Comparison of ENCODE assay signal across 26 mouse cellular contexts in genomic region chr10:12731459-12731858, GRCm38 (mm10).
DNase-seq lines count a peak whose midpoint lies in the region; ATAC-seq and TF ChIP-seq lines count a peak whose summit lies in the region.
"Had no signal": no experiment of that assay in that cellular context is flagged by ENCODE, and none has a peak within 500 bp of the region (broad histone marks: within the 10 kb centered on the region; RNA-seq: fewer than 3 reads in every experiment).

No protein-coding gene starts in this region.

- no peak overlapping the region for H3K27ac ChIP-seq in cerebellum, adult 2 months (ENCODE audit: insufficient read depth, low read length)
- H3K27ac ChIP-seq in midbrain, postnatal 0 days (ENCODE audit: low read depth, low read length) = no peak overlapping the region
- H3K27ac ChIP-seq in midbrain, embryonic 10.5 days (replicated peaks) = no peak overlapping the region
- H3K27ac ChIP-seq in liver, postnatal 0 days (ENCODE audit: low read depth) = no peak overlapping the region
- H3K27ac ChIP-seq in liver, embryonic 12.5 days = no peak overlapping the region
- H3K27ac ChIP-seq: embryonic facial prominence, embryonic 10.5 days; embryonic facial prominence, embryonic 13.5 days; forebrain, embryonic 12.5 days; forebrain, embryonic 15.5 days; heart, embryonic 15.5 days; hindbrain, embryonic 10.5 days; hindbrain, embryonic 13.5 days; intestine, embryonic 15.5 days had no signal

- no peak overlapping the region for H3K4me2 ChIP-seq in midbrain, postnatal 0 days (ENCODE audit: low read depth, low read length, poor library complexity, severe bottlenecking)
- no peak overlapping the region for H3K4me2 ChIP-seq in liver, postnatal 0 days (ENCODE audit: low read depth, low read length)
- no peak overlapping the region for H3K4me2 ChIP-seq in liver, embryonic 12.5 days
- H3K4me2 ChIP-seq: embryonic facial prominence, embryonic 13.5 days; forebrain, embryonic 12.5 days; forebrain, embryonic 15.5 days; heart, embryonic 12.5 days; heart, embryonic 15.5 days; hindbrain, embryonic 13.5 days; intestine, embryonic 15.5 days had no signal

- no peaks in the 10 kb centered on the region for H3K9me3 ChIP-seq in midbrain, postnatal 0 days (ENCODE audit: low read length)
- H3K9me3 ChIP-seq in midbrain, embryonic 10.5 days (replicated peaks) = no peaks in the 10 kb centered on the region
- no peaks in the 10 kb centered on the region for H3K9me3 ChIP-seq in liver, postnatal 0 days (ENCODE audit: low read length)
- H3K9me3 ChIP-seq in liver, embryonic 12.5 days (replicated peaks) = no peaks in the 10 kb centered on the region
- H3K9me3 ChIP-seq: forebrain, embryonic 12.5 days; forebrain, embryonic 15.5 days; heart, embryonic 15.5 days; hindbrain, embryonic 13.5 days; intestine, embryonic 15.5 days had no signal

- no peak overlapping the region for H3K9ac ChIP-seq in midbrain, postnatal 0 days (replicated peaks; ENCODE audit: low read length, poor library complexity, severe bottlenecking)
- no peak overlapping the region for H3K9ac ChIP-seq in liver, postnatal 0 days (replicated peaks)
- H3K9ac ChIP-seq in liver, embryonic 12.5 days = no peak overlapping the region
- H3K9ac ChIP-seq: embryonic facial prominence, embryonic 13.5 days; forebrain, embryonic 12.5 days; forebrain, embryonic 15.5 days; heart, embryonic 12.5 days; heart, embryonic 15.5 days; hindbrain, embryonic 13.5 days; intestine, embryonic 15.5 days had no signal

- no peaks in the 10 kb centered on the region for H3K27me3 ChIP-seq in cerebellum, adult 2 months (ENCODE audit: control insufficient read depth, insufficient read depth, low read length)
- H3K27me3 ChIP-seq in midbrain, postnatal 0 days (ENCODE audit: insufficient read depth, low read length) = no peaks in the 10 kb centered on the region
- no peaks in the 10 kb centered on the region for H3K27me3 ChIP-seq in midbrain, embryonic 10.5 days (ENCODE audit: low read depth, poor library complexity, severe bottlenecking)
- H3K27me3 ChIP-seq in liver, postnatal 0 days (ENCODE audit: insufficient read depth, low read length) = no peaks in the 10 kb centered on the region
- H3K27me3 ChIP-seq in liver, embryonic 12.5 days (replicated peaks) = no peaks in the 10 kb centered on the region
- H3K27me3 ChIP-seq: embryonic facial prominence, embryonic 13.5 days; forebrain, embryonic 12.5 days; forebrain, embryonic 15.5 days; heart, embryonic 12.5 days; heart, embryonic 15.5 days; hindbrain, embryonic 13.5 days; intestine, embryonic 15.5 days had no signal

- 35% methylated on average over 5 of the region's 5 CpGs for WGBS in cerebellum, adult 2 months
- WGBS in midbrain, postnatal 0 days = 65% methylated on average over 5 of the region's 5 CpGs
- 78% methylated on average over 5 of the region's 5 CpGs for WGBS in midbrain, embryonic 10.5 days
- WGBS in liver, postnatal 0 days (ENCODE audit: insufficient replicate concordance) = 82% methylated on average over 5 of the region's 5 CpGs
- 72% methylated on average over 5 of the region's 5 CpGs for WGBS in liver, embryonic 12.5 days (ENCODE audit: insufficient replicate concordance)

- no peak overlapping the region for H3K4me3 ChIP-seq in cerebellum, adult 2 months (replicated peaks; ENCODE audit: insufficient read depth, low read depth, low read length)
- no peak overlapping the region for H3K4me3 ChIP-seq in midbrain, postnatal 0 days (ENCODE audit: low read depth, low read length)
- H3K4me3 ChIP-seq in midbrain, embryonic 10.5 days = no peak overlapping the region
- H3K4me3 ChIP-seq in liver, postnatal 0 days (ENCODE audit: low read depth, low read length) = no peak overlapping the region
- no peak overlapping the region for H3K4me3 ChIP-seq in liver, embryonic 12.5 days
- H3K4me3 ChIP-seq: embryonic facial prominence, embryonic 10.5 days; embryonic facial prominence, embryonic 13.5 days; erythroblast, embryonic 14.5 days; forebrain, embryonic 12.5 days; forebrain, embryonic 15.5 days; heart, embryonic 12.5 days; heart, embryonic 15.5 days; hindbrain, embryonic 10.5 days; hindbrain, embryonic 13.5 days; intestine, embryonic 15.5 days had no signal

- H3K4me1 ChIP-seq in cerebellum, adult 2 months (ENCODE audit: control insufficient read depth, insufficient read depth, low read length) = peaks cover 7% of the 10 kb centered on the region
- no peaks in the 10 kb centered on the region for H3K4me1 ChIP-seq in midbrain, postnatal 0 days (ENCODE audit: insufficient read depth, low read length)
- H3K4me1 ChIP-seq in midbrain, embryonic 10.5 days = peaks cover 6% of the 10 kb centered on the region
- peaks cover 3% of the 10 kb centered on the region for H3K4me1 ChIP-seq in liver, postnatal 0 days (ENCODE audit: insufficient read depth)
- peaks cover 10% of the 10 kb centered on the region; the same call in 1 of the 2 replicates for H3K4me1 ChIP-seq in liver, embryonic 12.5 days
- H3K4me1 ChIP-seq: forebrain, embryonic 15.5 days had no signal

- TF ChIP-seq POLR2A in cerebellum, adult 2 months (IDR thresholded peaks at IDR 0.05; ENCODE audit: borderline replicate concordance, insufficient read depth, low read length) = no peak

- ATAC-seq in cerebellum, adult (ENCODE audit: insufficient number of reproducible peaks, low FRiP score, low TSS enrichment) = no peak
- no peak for ATAC-seq in midbrain, postnatal 0 days (ENCODE audit: low FRiP score)
- no peak for ATAC-seq in liver, postnatal 0 days
- ATAC-seq in liver, embryonic 12.5 days = no peak
- ATAC-seq: CD4-positive, CD25-positive, alpha-beta regulatory T cell, adult 4 months; forebrain, embryonic 15.5 days; hindbrain, embryonic 16.5 days; intestine, embryonic 15.5 days had no signal

- no peaks in the 10 kb centered on the region for H3K36me3 ChIP-seq in midbrain, postnatal 0 days (ENCODE audit: insufficient read depth, low read length)
- peaks cover 52% of the 10 kb centered on the region for H3K36me3 ChIP-seq in midbrain, embryonic 10.5 days
- peaks cover 16% of the 10 kb centered on the region for H3K36me3 ChIP-seq in liver, postnatal 0 days (replicated peaks; ENCODE audit: insufficient read depth, low read length)
- peaks cover 25% of the 10 kb centered on the region for H3K36me3 ChIP-seq in liver, embryonic 12.5 days
- H3K36me3 ChIP-seq: intestine, embryonic 15.5 days had no signal

- no peak for TF ChIP-seq EP300 in liver, postnatal 0 days (IDR thresholded peaks at IDR 0.05; ENCODE audit: low read depth)

- DNase-seq in cerebellum, adult 2 months = peak; percentile 47 to 61
- DNase-seq in midbrain, postnatal 0 days (ENCODE audit: low spot score) = peak; percentile 9
- DNase-seq in midbrain, embryonic 10.5 days (ENCODE audit: low spot score) = no peak
- DNase-seq in cerebellum, postnatal 10 days = peak; percentile 52 to 65
- no peak for DNase-seq in liver, postnatal 0 days
- DNase-seq: adrenal gland, adult 2 months; adrenal gland, postnatal 14 days; gastrocnemius, postnatal 25 days; heart, adult 18-20 months; heart, postnatal 10 days; heart, postnatal 36 days; kidney, adult 18-20 months had no signal

- TF ChIP-seq CTCF in cerebellum, adult 2 months (IDR thresholded peaks at IDR 0.05; ENCODE audit: borderline replicate concordance, insufficient read depth, low read depth, low read length) = no peak
- TF ChIP-seq CTCF in midbrain, postnatal 0 days (IDR thresholded peaks at IDR 0.05) = no peak
- no peak for TF ChIP-seq CTCF in liver, postnatal 0 days (IDR thresholded peaks at IDR 0.05; ENCODE audit: low read depth)

Comparison
In these comparisons a context has a peak if more than half of its experiments do, and no peak if none do; other contexts are left out.
1. DNase-seq: peak in cerebellum, adult 2 months (2 of 2), midbrain, postnatal 0 days (single experiment) and cerebellum, postnatal 10 days (2 of 2); none in midbrain, embryonic 10.5 days (single experiment) and liver, postnatal 0 days (single experiment).